Mouse (Mus musculus) limb, embryonic 10.5 days (tissue): ENCODE data around the gene Btn2a2. TPM values are rescaled to one million over a fixed set of nuclear protein-coding genes. Genes with fewer than 3 reads are reported as not detected.

Experiments used
- DNase-seq: peaks from one replicate; pipeline ENCODE4 v3.0.0-alpha.2; 2017; ENCODE audit warnings: low spot score
- H3K27ac ChIP-seq: fragments of 300-500 bp; sonication (generic); 2 replicates; pipeline ENCODE4 v1.5.1; 2016; ENCODE audit warnings: mild to moderate bottlenecking
- H3K27me3 ChIP-seq: fragments of 300-500 bp; sonication (generic); 2 replicates; pipeline ENCODE4 v1.6.1; 2016; ENCODE audit warnings: low read depth, mild to moderate bottlenecking; ENCODE audit not compliant: poor library complexity, severe bottlenecking
- H3K36me3 ChIP-seq: fragments of 300-500 bp; sonication (generic); 2 replicates; pipeline ENCODE4 v1.6.1; 2016; ENCODE audit warnings: mild to moderate bottlenecking, moderate library complexity
- H3K4me1 ChIP-seq: fragments of 300-500 bp; sonication (generic); 2 replicates; pipeline ENCODE4 v1.6.1; 2016
- H3K4me3 ChIP-seq: fragments of 300-500 bp; sonication (generic); 2 replicates; pipeline ENCODE4 v1.5.1; 2016; ENCODE audit warnings: mild to moderate bottlenecking, moderate library complexity
- H3K9me3 ChIP-seq: fragments of 300-500 bp; sonication (generic); replicated peaks from 2 replicates; pipeline ENCODE4 v1.6.1; 2016; ENCODE audit warnings: mild to moderate bottlenecking
- WGBS: fragments of 180-500 bp; shearing (Covaris S2); methylation state at CpG from one replicate; pipeline ENCODE4 v1.1.7; 2016; 5-methylcytosine and 5-hydroxymethylcytosine counted together
- polyA plus RNA-seq: library from polyadenylated mRNA; unstranded; fragments of >200 nt; fragmentation: Nextera tagmentation; extraction: Ambion mirVana; gene quantifications from 2 replicates; pipeline ENCODE4 v1.2.1, GENCODE M21; 2016

The Btn2a2 gene
- polyA plus RNA-seq, 1 experiment from 2014 or later, result 1.9 TPM

DNA sequence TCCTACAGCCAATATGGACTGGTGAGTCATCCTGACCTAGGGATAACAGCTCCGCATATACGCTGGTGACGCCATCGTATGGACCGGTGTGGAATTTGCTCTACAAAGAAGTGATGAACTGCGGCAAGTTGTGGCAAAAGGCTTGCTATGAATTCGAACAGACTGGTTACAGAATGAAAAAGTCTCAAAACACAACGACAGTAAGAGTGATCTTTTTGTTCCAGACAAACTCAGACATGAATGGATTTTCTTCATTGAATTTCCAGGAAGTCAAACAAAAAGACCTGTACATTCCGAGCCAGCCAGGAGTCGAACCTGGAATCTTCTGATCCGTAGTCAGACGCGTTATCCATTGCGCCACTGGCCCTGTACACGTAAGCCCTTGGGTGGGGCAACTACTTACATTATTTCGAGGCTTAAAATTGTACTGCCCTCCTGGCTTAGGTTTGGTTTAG, 42.1 kb downstream of the Btn2a2 start:
- Histone ChIP-seq H3K36me3 (no peaks in the 10 kb centered on the region), H3K4me3 (peak overlapping the region; percentile 76), H3K9me3 (no peaks in the 10 kb centered on the region), H3K27me3 (no peaks in the 10 kb centered on the region), H3K4me1 (peaks cover 6% of the 10 kb centered on the region), H3K27ac (peak overlapping the region; percentile 80)
- peak; percentile 86 for DNase-seq
- under 1% methylated on average over 16 of the region's 16 CpGs for WGBS

GRCm38 (mm10) chr13:23445561-23446320, 42.9 kb downstream of the Btn2a2 start:
- under 1% methylated on average over 55 of the region's 55 CpGs for WGBS
- peak overlapping the region; percentile 76 for H3K4me3 ChIP-seq

GRCm38 (mm10) chr13:23445156-23445555, 43.5 kb downstream of the Btn2a2 start:
- Histone ChIP-seq H3K36me3 (no peaks in the 10 kb centered on the region), H3K27me3 (no peaks in the 10 kb centered on the region), H3K4me3 (peak overlapping the region; percentile 76), H3K27ac (peak overlapping the region; percentile 97), H3K9me3 (no peaks in the 10 kb centered on the region), H3K4me1 (peaks cover 6% of the 10 kb centered on the region)
- no peak for DNase-seq
- 3% methylated on average over 10 of the region's 10 CpGs for WGBS

More at GRCm38 (mm10) chr13:23445561-23446320, 42.9 kb downstream of the Btn2a2 start:
- Histone ChIP-seq H3K36me3 (no peaks in the 10 kb centered on the region), H3K9me3 (no peaks in the 10 kb centered on the region), H3K27me3 (no peaks in the 10 kb centered on the region), H3K4me1 (peaks cover 6% of the 10 kb centered on the region), H3K27ac (peak overlapping the region; percentile 97)
- DNase-seq, result peak; percentile 92

GRCm38 (mm10) chr13:23444451-23444850, 44.2 kb downstream of the Btn2a2 start:
- Histone ChIP-seq H3K36me3 (no peaks in the 10 kb centered on the region), H3K27me3 (no peaks in the 10 kb centered on the region), H3K4me1 (peaks cover 6% of the 10 kb centered on the region), H3K9me3 (no peaks in the 10 kb centered on the region), H3K27ac (no peak overlapping the region), H3K4me3 (peak overlapping the region; percentile 76)
- WGBS, result 76% methylated on average over 5 of the region's 5 CpGs
- DNase-seq, result no peak

- H3K36me3 ChIP-seq, result no peaks in the 10 kb centered on the region
- no peaks in the 10 kb centered on the region for H3K27me3 ChIP-seq
- 68% methylated on average over 10 of the region's 10 CpGs for WGBS
- no peaks in the 10 kb centered on the region for H3K9me3 ChIP-seq
- peaks cover 15% of the 10 kb centered on the region for H3K4me1 ChIP-seq
- H3K27ac ChIP-seq, result no peak overlapping the region
- no peak overlapping the region for H3K4me3 ChIP-seq
- DNase-seq, result no peak
Measured at GRCm38 (mm10) chr13:23439901-23440300, 48.8 kb downstream of the Btn2a2 start.

DNA sequence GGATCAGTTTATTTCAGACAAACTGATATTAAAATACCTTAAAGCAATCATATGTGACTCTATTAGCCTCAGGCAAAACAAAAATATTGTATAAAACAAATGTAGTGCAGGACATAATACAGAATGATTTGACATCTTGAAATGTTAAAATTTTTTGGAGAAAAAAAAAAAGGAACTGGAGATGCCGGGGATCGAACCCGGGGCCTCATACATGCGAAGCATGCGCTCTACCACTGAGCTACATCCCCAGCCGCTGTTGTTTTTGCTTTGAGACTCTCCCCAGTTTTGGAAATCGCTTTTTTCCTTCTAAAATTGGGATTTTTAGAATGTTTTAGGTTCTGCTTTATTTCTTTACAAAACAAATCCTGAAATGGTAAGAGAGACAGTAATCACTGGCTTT, 50.1 kb downstream of the Btn2a2 start:
- Histone ChIP-seq H3K27ac (no peak overlapping the region), H3K4me1 (peaks cover 21% of the 10 kb centered on the region), H3K9me3 (no peaks in the 10 kb centered on the region), H3K36me3 (no peaks in the 10 kb centered on the region), H3K27me3 (no peaks in the 10 kb centered on the region), H3K4me3 (peak overlapping the region; percentile 66)
- WGBS, result 0% methylated on average over 7 of the region's 7 CpGs
- peak; percentile 68 for DNase-seq

DNA sequence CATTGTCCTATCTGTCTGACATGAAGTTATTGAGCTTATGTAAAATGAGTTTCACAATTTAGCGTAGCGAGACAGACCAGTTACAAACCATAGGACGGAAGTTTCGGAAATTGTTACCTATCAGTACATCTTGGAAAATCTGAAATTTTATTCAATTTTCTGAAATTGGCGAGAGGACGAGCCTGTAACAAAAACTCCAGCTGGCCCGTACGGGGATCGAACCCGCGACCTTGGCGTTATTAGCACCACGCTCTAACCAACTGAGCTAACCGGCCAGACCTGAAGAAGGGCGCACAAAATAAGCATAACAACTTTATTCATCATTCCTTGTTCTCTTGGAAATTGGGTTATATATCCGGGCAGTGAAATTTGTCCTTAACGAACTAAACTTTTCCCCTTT, 50.7 kb downstream of the Btn2a2 start:
- H3K27ac ChIP-seq, result no peak overlapping the region
- no peaks in the 10 kb centered on the region for H3K36me3 ChIP-seq
- 0% methylated on average over 17 of the region's 17 CpGs for WGBS
- peak overlapping the region; percentile 66 for H3K4me3 ChIP-seq
- H3K4me1 ChIP-seq, result peaks cover 21% of the 10 kb centered on the region
- H3K27me3 ChIP-seq, result no peaks in the 10 kb centered on the region
- peak; percentile 86 for DNase-seq
- no peaks in the 10 kb centered on the region for H3K9me3 ChIP-seq

- peak; percentile 48 for DNase-seq
Measured at GRCm38 (mm10) chr13:23436861-23437822, 51.5 kb downstream of the Btn2a2 start.

DNA sequence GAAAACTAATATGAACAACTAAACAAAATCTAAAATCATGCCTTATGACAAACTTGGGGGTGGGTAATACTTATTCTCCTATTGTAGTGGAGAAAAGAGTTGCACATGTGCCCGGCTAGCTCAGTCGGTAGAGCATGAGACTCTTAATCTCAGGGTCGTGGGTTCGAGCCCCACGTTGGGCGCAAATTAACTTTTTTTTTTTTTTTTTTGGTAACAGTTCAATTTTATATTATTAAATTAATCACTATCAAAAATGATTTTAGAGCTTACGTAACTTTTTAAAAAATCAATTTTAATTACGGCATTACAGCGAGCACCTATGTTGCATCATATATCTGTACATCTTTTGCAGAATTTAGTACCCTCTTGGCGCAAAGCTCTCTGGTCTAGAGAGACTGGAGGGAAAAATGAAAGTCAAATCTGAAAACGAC, 52.4 kb downstream of the Btn2a2 start:
- under 1% methylated on average over 11 of the region's 11 CpGs for WGBS
- Histone ChIP-seq H3K27ac (no peak overlapping the region), H3K4me1 (peaks cover 21% of the 10 kb centered on the region), H3K36me3 (no peaks in the 10 kb centered on the region), H3K4me3 (peak overlapping the region; percentile 66), H3K27me3 (no peaks in the 10 kb centered on the region), H3K9me3 (no peaks in the 10 kb centered on the region)
- no peak for DNase-seq

More at GRCm38 (mm10) chr13:23436861-23437822, 51.5 kb downstream of the Btn2a2 start:
- Histone ChIP-seq H3K4me1 (peaks cover 21% of the 10 kb centered on the region), H3K27me3 (no peaks in the 10 kb centered on the region), H3K27ac (peak overlapping the region; percentile 61), H3K36me3 (no peaks in the 10 kb centered on the region), H3K9me3 (no peaks in the 10 kb centered on the region), H3K4me3 (peak overlapping the region; percentile 66)
- WGBS, result under 1% methylated on average over 32 of the region's 32 CpGs

- Histone ChIP-seq H3K27me3 (no peaks in the 10 kb centered on the region), H3K27ac (peak overlapping the region; percentile 65), H3K36me3 (no peaks in the 10 kb centered on the region), H3K4me1 (peaks cover 21% of the 10 kb centered on the region), H3K4me3 (peak overlapping the region; percentile 66), H3K9me3 (no peaks in the 10 kb centered on the region)
- peak; percentile 41 for DNase-seq
- under 1% methylated on average over 12 of the region's 12 CpGs for WGBS
Measured at GRCm38 (mm10) chr13:23435676-23436075, 53.0 kb downstream of the Btn2a2 start.

DNA sequence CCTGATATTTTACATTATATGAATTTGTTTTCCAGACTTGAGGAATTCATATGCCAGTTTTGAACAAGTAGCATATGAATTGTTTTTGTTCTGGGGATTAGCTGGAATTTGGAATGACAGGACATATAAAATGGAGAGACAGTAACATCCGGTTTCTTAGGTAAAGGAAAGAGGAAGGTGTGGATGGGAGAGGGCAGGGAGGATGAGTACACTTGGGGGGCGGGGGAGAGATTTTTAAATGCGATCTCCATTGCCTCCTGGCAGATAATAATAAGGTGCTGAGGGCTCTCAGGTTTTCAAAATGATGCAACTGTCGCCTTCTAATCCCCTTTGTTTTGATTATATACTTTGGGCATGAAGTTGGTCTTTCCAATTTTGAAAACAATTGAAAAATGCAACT, 53.4 kb downstream of the Btn2a2 start:
- Histone ChIP-seq H3K27ac (no peak overlapping the region), H3K36me3 (no peaks in the 10 kb centered on the region), H3K4me3 (peak overlapping the region; percentile 66), H3K9me3 (no peaks in the 10 kb centered on the region), H3K27me3 (no peaks in the 10 kb centered on the region), H3K4me1 (peaks cover 21% of the 10 kb centered on the region)
- 19% methylated on average over 4 of the region's 4 CpGs for WGBS
- DNase-seq, result no peak

DNA sequence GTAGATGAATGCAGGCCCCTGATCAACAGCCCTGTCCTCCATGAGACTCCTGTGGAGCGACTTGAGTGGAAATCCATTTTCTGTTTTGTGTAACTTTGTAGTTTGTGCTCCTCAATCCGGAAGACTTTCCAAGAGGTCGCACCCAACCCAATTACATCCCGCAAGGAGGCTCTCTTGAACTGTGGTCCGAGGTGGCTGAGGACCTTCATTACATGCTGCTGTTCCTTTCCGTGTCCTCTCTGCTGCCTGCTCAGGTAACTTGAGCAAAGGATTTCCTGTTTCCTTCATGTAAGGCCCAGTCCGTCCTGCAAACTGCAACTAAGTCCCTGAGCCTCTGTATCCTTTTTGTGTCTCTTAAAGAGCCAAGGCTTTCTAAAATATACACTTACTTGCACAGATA, 54.2 kb downstream of the Btn2a2 start:
- H3K9me3 ChIP-seq, result no peaks in the 10 kb centered on the region
- no peaks in the 10 kb centered on the region for H3K27me3 ChIP-seq
- H3K27ac ChIP-seq, result peak overlapping the region; percentile 57
- no peaks in the 10 kb centered on the region for H3K36me3 ChIP-seq
- 3% methylated on average over 7 of the region's 7 CpGs for WGBS
- peaks cover 26% of the 10 kb centered on the region for H3K4me1 ChIP-seq
- H3K4me3 ChIP-seq, result peak overlapping the region; percentile 66
- DNase-seq, result peak; percentile 47
